ENCODE assay signal across 8 mouse cellular contexts in genomic region chr5:9111759-9112158, GRCm38 (mm10). TPM values are rescaled to one million over a fixed set of nuclear protein-coding genes. Genes with fewer than 3 reads are reported as not detected.
DNase-seq lines count a peak whose midpoint lies in the region; ATAC-seq and TF ChIP-seq lines count a peak whose summit lies in the region.

No protein-coding gene starts in this region.

- H3K9me3 ChIP-seq in MEL (replicated peaks; ENCODE audit: insufficient read depth, low read length) = no peaks in the 10 kb centered on the region
- no peaks in the 10 kb centered on the region for H3K9me3 ChIP-seq in liver, embryonic 15.5 days (replicated peaks)
- H3K9me3 ChIP-seq in neural tube, embryonic 12.5 days = no peaks in the 10 kb centered on the region

- peak; percentile 70 for ATAC-seq in granulocyte monocyte progenitor cell, adult 5-6 weeks (replicated peaks; ENCODE audit: poor library complexity, severe bottlenecking)
- ATAC-seq in liver, embryonic 15.5 days (ENCODE audit: insufficient read depth) = 0 out of 2 replicates have a peak, but pooled peaks have one; percentile 42
- ATAC-seq in neural tube, embryonic 12.5 days (ENCODE audit: low FRiP score, low read depth) = peak; percentile 74

- no peak overlapping the region for H3K9ac ChIP-seq in MEL (ENCODE audit: control insufficient read depth, low read depth, low read length, poor library complexity, severe bottlenecking)
- no peak overlapping the region for H3K9ac ChIP-seq in liver, embryonic 15.5 days
- no peak overlapping the region for H3K9ac ChIP-seq in neural tube, embryonic 12.5 days

- no peak for TF ChIP-seq EP300 in MEL (IDR thresholded peaks at IDR 0.05; ENCODE audit: low read depth in 1 of 2, low read length in 2 of 2)

- TF ChIP-seq RAD21 in MEL (IDR thresholded peaks at IDR 0.05; ENCODE audit: low read depth, low read length) = peak; percentile 70

- 6% methylated on average over 5 of the region's 5 CpGs for WGBS in liver, embryonic 15.5 days (ENCODE audit: insufficient replicate concordance)
- WGBS in neural tube, embryonic 12.5 days = 27% methylated on average over 5 of the region's 5 CpGs

- H3K4me2 ChIP-seq in liver, embryonic 15.5 days = no peak overlapping the region
- H3K4me2 ChIP-seq in neural tube, embryonic 12.5 days (replicated peaks) = no peak overlapping the region

- peak; percentile 76 to 84 (median 80) for TF ChIP-seq CTCF in MEL (IDR thresholded peaks at IDR 0.05 in 2 of 3, conservative IDR thresholded peaks at IDR 0.05 in 1 of 3; ENCODE audit: control insufficient read depth in 1 of 3, insufficient read depth in 1 of 3, low read depth in 2 of 3, low read length in 3 of 3, poor library complexity in 1 of 3, severe bottlenecking in 1 of 3)

- H3K27ac ChIP-seq in MEL (ENCODE audit: control insufficient read depth, low read depth, low read length) = no peak overlapping the region
- no peak overlapping the region for H3K27ac ChIP-seq in liver, embryonic 15.5 days (replicated peaks)
- H3K27ac ChIP-seq in neural tube, embryonic 12.5 days = no peak overlapping the region

- no peak overlapping the region for H3K4me3 ChIP-seq in MEL (ENCODE audit: control insufficient read depth in 1 of 2, insufficient read depth in 1 of 2, low read depth in 2 of 2, low read length in 2 of 2)
- H3K4me3 ChIP-seq in liver, embryonic 15.5 days (replicated peaks) = no peak overlapping the region
- H3K4me3 ChIP-seq in neural tube, embryonic 12.5 days = no peak overlapping the region

- peak; percentile 73 for DNase-seq in 3T3-L1 (ENCODE audit: low read depth, low spot score)
- DNase-seq in MEL (ENCODE audit: low read depth, low spot score) = peak; percentile 79
- DNase-seq in cerebellum, postnatal 25 days = peak; percentile 51 to 71
- peak; percentile 73 for DNase-seq in kidney, adult 9 months
- DNase-seq in thymus, postnatal 14 days = peak; percentile 69

- TF ChIP-seq POLR2A in MEL (IDR thresholded peaks at IDR 0.05; ENCODE audit: control insufficient read depth in 1 of 2, insufficient read depth in 1 of 2, low read depth in 1 of 2, low read length in 2 of 2, poor library complexity in 1 of 2) = no peak

- H3K79me2 ChIP-seq in MEL (ENCODE audit: control insufficient read depth, insufficient read depth, low read length, poor library complexity) = no peaks in the 10 kb centered on the region

- no peaks in the 10 kb centered on the region for H3K4me1 ChIP-seq in MEL (ENCODE audit: control insufficient read depth in 1 of 2, insufficient read depth in 2 of 2, low read length in 2 of 2)
- peaks cover 4% of the 10 kb centered on the region for H3K4me1 ChIP-seq in liver, embryonic 15.5 days (replicated peaks)
- 0 out of 2 replicates have a peak, but pooled peaks cover 4% of the 10 kb centered on the region for H3K4me1 ChIP-seq in neural tube, embryonic 12.5 days

- no peaks in the 10 kb centered on the region for H3K27me3 ChIP-seq in MEL (ENCODE audit: control insufficient read depth in 1 of 2, insufficient read depth in 2 of 2, low read length in 2 of 2)
- H3K27me3 ChIP-seq in liver, embryonic 15.5 days = no peaks in the 10 kb centered on the region
- H3K27me3 ChIP-seq in neural tube, embryonic 12.5 days (replicated peaks) = no peaks in the 10 kb centered on the region

- H3K36me3 ChIP-seq in MEL (ENCODE audit: control insufficient read depth in 1 of 2, insufficient read depth in 2 of 2, low read length in 2 of 2) = no peaks in the 10 kb centered on the region
- no peaks in the 10 kb centered on the region for H3K36me3 ChIP-seq in liver, embryonic 15.5 days (replicated peaks)
- 0 out of 2 replicates have a peak, but pooled peaks cover 3% of the 10 kb centered on the region for H3K36me3 ChIP-seq in neural tube, embryonic 12.5 days

TF ChIP-seq in MEL, 35 proteins besides CTCF, POLR2A, EP300 and RAD21:
- no peak for TF ChIP-seq KAT2A (conservative IDR thresholded peaks at IDR 0.05; ENCODE audit: low read depth, low read length)
- no peak for TF ChIP-seq MAX (IDR thresholded peaks at IDR 0.05; ENCODE audit: low read length)
- TF ChIP-seq MAZ (IDR thresholded peaks at IDR 0.05; ENCODE audit: low read depth, low read length) = no peak
- TF ChIP-seq ZKSCAN1 (IDR thresholded peaks at IDR 0.05; ENCODE audit: low read depth, low read length) = no peak
- no peak for TF ChIP-seq JUND (IDR thresholded peaks at IDR 0.05; ENCODE audit: low read depth, low read length)
- no peak for TF ChIP-seq GATA1 (IDR thresholded peaks at IDR 0.05; ENCODE audit: low read depth, low read length)
- no peak for TF ChIP-seq USF1 (IDR thresholded peaks at IDR 0.05; ENCODE audit: low read depth, low read length)
- TF ChIP-seq SIN3A (IDR thresholded peaks at IDR 0.05; ENCODE audit: low read length) = no peak
- no peak for TF ChIP-seq BHLHE40 (IDR thresholded peaks at IDR 0.05; ENCODE audit: borderline replicate concordance, low read depth, low read length)
- TF ChIP-seq ZMIZ1 (IDR thresholded peaks at IDR 0.05; ENCODE audit: low read depth, low read length) = no peak
- TF ChIP-seq MAFK (IDR thresholded peaks at IDR 0.05; ENCODE audit: borderline replicate concordance, low read depth, low read length) = no peak
- 0 out of 2 replicates have a peak, but pooled peaks have one; percentile 34 for TF ChIP-seq ZC3H11A (IDR thresholded peaks at IDR 0.05; ENCODE audit: low read depth, low read length)
- TF ChIP-seq TCF12 (IDR thresholded peaks at IDR 0.05; ENCODE audit: low read depth, low read length) = no peak
- no peak for TF ChIP-seq RCOR1 (IDR thresholded peaks at IDR 0.05; ENCODE audit: low read depth, low read length)
- TF ChIP-seq SMC3 (IDR thresholded peaks at IDR 0.05; ENCODE audit: low read depth, low read length) = peak; percentile 80
- TF ChIP-seq POLR2AphosphoS5 (IDR thresholded peaks at IDR 0.05; ENCODE audit: borderline replicate concordance, low read depth, low read length) = no peak
- TF ChIP-seq CHD1 (IDR thresholded peaks at IDR 0.05; ENCODE audit: low read depth, low read length) = no peak

RNA-seq across cellular contexts. Expression of gene Tmem243, which starts 11.3 kb away (rescaled TPM):
- 3.5 and 5.1 TPM in 2 replicates for total RNA-seq in MEL (2012; rRNA removed)
- polyA plus RNA-seq in MEL (2012; ENCODE audit: insufficient read depth in 1 of 2, insufficient read length in 2 of 2, low read depth in 1 of 2, low replicate concordance in 2 of 2, missing spikeins in 1 of 2) = 10 to 100 TPM in 1 of 2 experiments, not detected in 1; 14.9 TPM
- 11.2 and 17.3 TPM in 2 replicates for total RNA-seq in granulocyte monocyte progenitor cell, adult 5-6 weeks (2014; fragmentation: Nextera tagmentation)
- total RNA-seq in granulocyte monocyte progenitor cell, adult 5-6 weeks (2017) = 19.2 and 26.2 TPM in 2 replicates
- 10.6 and 10.9 TPM in 2 replicates for polyA plus RNA-seq in liver, embryonic 15.5 days (2015; fragmentation: Nextera tagmentation; extraction: Ambion mirVana)
- 19.2 and 21.0 TPM in 2 replicates for polyA plus RNA-seq in neural tube, embryonic 12.5 days (2016; fragmentation: Nextera tagmentation; extraction: Ambion mirVana)

RNA-seq across cellular contexts. Expression of gene Dmtf1, which starts 49.8 kb away (rescaled TPM):
- total RNA-seq in MEL (2012; rRNA removed) = 18.7 and 19.7 TPM in 2 replicates
- polyA plus RNA-seq in MEL (2012; ENCODE audit: insufficient read depth in 1 of 2, insufficient read length in 2 of 2, low read depth in 1 of 2, low replicate concordance in 2 of 2, missing spikeins in 1 of 2) = 10 to 100 TPM; 22.0 to 78.4 TPM
- total RNA-seq in granulocyte monocyte progenitor cell, adult 5-6 weeks (2014; fragmentation: Nextera tagmentation) = 38.4 and 61.3 TPM in 2 replicates
- 45.6 and 46.4 TPM in 2 replicates for total RNA-seq in granulocyte monocyte progenitor cell, adult 5-6 weeks (2017)
- 9.1 and 9.9 TPM in 2 replicates for polyA plus RNA-seq in liver, embryonic 15.5 days (2015; fragmentation: Nextera tagmentation; extraction: Ambion mirVana)
- polyA plus RNA-seq in neural tube, embryonic 12.5 days (2016; fragmentation: Nextera tagmentation; extraction: Ambion mirVana) = 71.9 and 73.6 TPM in 2 replicates
